Mouse (Mus musculus) embryonic stem cell, embryonic (primary cell): ENCODE measurements around the gene Mycbpap.

Source experiments
- CTCF ChIA-PET, 4 experiments: fragments of 300-600 bp in 2 of 4; fragments of 350-600 bp in 2 of 4; sonication (Branson Sonifier 250); formaldehyde crosslinking; loops; one replicate each; lab custom pipeline; 2022; ENCODE audit warnings: inconsistent platforms in 2 of 4; lab: Charles Lee
- POLR2A ChIA-PET, 4 experiments: fragments of 300-600 bp in 2 of 4; fragments of 350-600 bp in 2 of 4; sonication (Branson Sonifier 250); formaldehyde crosslinking; loops; one replicate each; lab custom pipeline; 2022; ENCODE audit warnings: antibody characterized with exemption in 4 of 4, inconsistent platforms in 1 of 4; lab: Charles Lee

Mycbpap gene

GRCm38 (mm10) chr11:94498093-94498996 is 23.2 kb downstream of the Mycbpap start:
- POLR2A ChIA-PET = interaction anchor here in 2 of 4 experiments (0.6 to 0.7 kb wide), 3 partner anchors 49 to 716 kb away, joined by 3 read pairs; no protein-coding TSS in a partner anchor

GRCm38 (mm10) chr11:94495415-94495814 is 26.1 kb downstream of the Mycbpap start:
- POLR2A ChIA-PET = interaction anchor here in 1 of 4 experiments (0.6 to 1.2 kb wide), 2 partner anchors 9 to 25 kb away, joined by 3 read pairs; partner anchors contain the start of gene Spata20
- CTCF ChIA-PET = interaction anchor here in 3 of 4 experiments (1.0 to 1.4 kb wide), 3 partner anchors 9 to 91 kb away, joined by 3 to 4 read pairs (median 4); partner anchors contain the start of gene Spata20 (in 1 of the 3)

More at GRCm38 (mm10) chr11:94498093-94498996, 23.2 kb downstream of the Mycbpap start:
- CTCF ChIA-PET = interaction anchor here in 1 of 4 experiments (2.5 kb wide), 1 partner anchor 12 kb away, joined by 12 read pairs; the partner anchor contains the start of gene Spata20

- POLR2A ChIA-PET = interaction anchor here in 3 of 4 experiments (0.5 to 1.4 kb wide), 7 partner anchors 8 to 281 kb away, joined by 3 to 4 read pairs (median 3); partner anchors contain the start of genes Epn3 (in 2 of the 3) and Tob1 (in 1 of the 3)
- CTCF ChIA-PET = interaction anchor here in 2 of 4 experiments (0.6 to 1.4 kb wide), 2 partner anchors 57 to 137 kb away, joined by 3 read pairs; partner anchors contain the start of gene Rsad1 (in 1 of the 2)
Observed at GRCm38 (mm10) chr11:94491749-94492099, 29.8 kb downstream of the Mycbpap start.

GRCm38 (mm10) chr11:94491035-94491748 is 30.4 kb downstream of the Mycbpap start:
- ChIA-PET POLR2A (interaction anchor here in 2 of 4 experiments (0.6 to 1.7 kb wide), 6 partner anchors 9 to 100 kb away, joined by 3 to 6 read pairs (median 4); partner anchors contain the start of gene Epn3 (in 2 of the 2)), CTCF (interaction anchor here in 3 of 4 experiments (0.6 to 1.6 kb wide), 4 partner anchors 8 to 248 kb away, joined by 3 read pairs; partner anchors contain the start of genes Epn3 (in 1 of the 3) and Rsad1 (in 1 of the 3))

GRCm38 (mm10) chr11:94489745-94490144 is 31.8 kb downstream of the Mycbpap start:
- CTCF ChIA-PET = interaction anchor here in 1 of 4 experiments (1.2 to 1.6 kb wide), 2 partner anchors 150 to 246 kb away, joined by 3 read pairs; no protein-coding TSS in a partner anchor
- POLR2A ChIA-PET = interaction anchor here (0.5 to 2.1 kb wide), 8 partner anchors 10 to 358 kb away, joined by 3 to 5 read pairs (median 4); partner anchors contain the start of genes Epn3 (in 2 of the 4) and Tob1 (in 1 of the 4)

GRCm38 (mm10) chr11:94488767-94489533 is 32.6 kb downstream of the Mycbpap start:
- CTCF ChIA-PET = interaction anchor here in 1 of 4 experiments (1.2 kb wide), 1 partner anchor 149 kb away, joined by 3 read pairs; no protein-coding TSS in a partner anchor
- POLR2A ChIA-PET = interaction anchor here (1.0 to 2.1 kb wide), 8 partner anchors 11 to 357 kb away, joined by 3 to 5 read pairs (median 4); partner anchors contain the start of genes Epn3 (in 2 of the 4) and Tob1 (in 1 of the 4)

- ChIA-PET CTCF (interaction anchor here (0.5 to 2.0 kb wide), 90 partner anchors 8 to 807 kb away, joined by 3 to 17 read pairs (median 4); partner anchors contain the start of genes Epn3 (in 4 of the 4), Rsad1 (in 3 of the 4), Cacna1g (in 2 of the 4) and Abcc3 (in 1 of the 4)), POLR2A (interaction anchor here in 2 of 4 experiments (0.6 to 2.5 kb wide), 13 partner anchors 9 to 275 kb away, joined by 3 to 12 read pairs (median 3); partner anchors contain the start of gene Tob1 (in 1 of the 2))
Observed at GRCm38 (mm10) chr11:94486001-94486400, 35.5 kb downstream of the Mycbpap start, which contains the start of gene Spata20. TSS of gene Spata20 (minus strand) at chr11:94486179.

GRCm38 (mm10) chr11:94485223-94485622 is 36.3 kb downstream of the Mycbpap start:
- POLR2A ChIA-PET = interaction anchor here in 1 of 4 experiments (0.6 to 1.4 kb wide), 3 partner anchors 13 to 190 kb away, joined by 3 to 4 read pairs (median 3); no protein-coding TSS in a partner anchor

GRCm38 (mm10) chr11:94484636-94485035 is 36.9 kb downstream of the Mycbpap start:
- ChIA-PET CTCF (no interaction called here), POLR2A (interaction anchor here in 1 of 4 experiments (1.3 kb wide), 1 partner anchor 12 kb away, joined by 3 read pairs; no protein-coding TSS in a partner anchor)

More at GRCm38 (mm10) chr11:94485223-94485622, 36.3 kb downstream of the Mycbpap start:
- CTCF ChIA-PET = interaction anchor here (0.6 to 2.0 kb wide), 11 partner anchors 14 to 806 kb away, joined by 3 to 15 read pairs (median 5); partner anchors contain the start of genes Epn3 (in 2 of the 4) and Abcc3 (in 1 of the 4)

- CTCF ChIA-PET = interaction anchor here in 2 of 4 experiments (0.8 to 0.9 kb wide), 3 partner anchors 89 to 154 kb away, joined by 3 read pairs; no protein-coding TSS in a partner anchor
- POLR2A ChIA-PET = interaction anchor here in 1 of 4 experiments (1.2 kb wide), 1 partner anchor 17 kb away, joined by 4 read pairs; no protein-coding TSS in a partner anchor
Observed at GRCm38 (mm10) chr11:94483921-94484320, 37.6 kb downstream of the Mycbpap start.

GRCm38 (mm10) chr11:94483436-94483835 is 38.1 kb downstream of the Mycbpap start:
- ChIA-PET CTCF (interaction anchor here in 3 of 4 experiments (0.6 to 1.1 kb wide), 6 partner anchors 88 to 248 kb away, joined by 3 read pairs; no protein-coding TSS in a partner anchor), POLR2A (interaction anchor here in 2 of 4 experiments (0.7 to 1.2 kb wide), 3 partner anchors 10 to 52 kb away, joined by 3 to 17 read pairs (median 4); no protein-coding TSS in a partner anchor)

- CTCF ChIA-PET = interaction anchor here in 3 of 4 experiments (0.6 to 1.2 kb wide), 4 partner anchors 132 to 247 kb away, joined by 3 to 4 read pairs (median 3); no protein-coding TSS in a partner anchor
- POLR2A ChIA-PET = interaction anchor here in 2 of 4 experiments (0.7 to 1.2 kb wide), 2 partner anchors 16 to 53 kb away, joined by 4 to 17 read pairs; no protein-coding TSS in a partner anchor
Observed at GRCm38 (mm10) chr11:94482738-94483137, 38.8 kb downstream of the Mycbpap start.

GRCm38 (mm10) chr11:94481963-94482362 is 39.6 kb downstream of the Mycbpap start:
- POLR2A ChIA-PET = no interaction called here
- CTCF ChIA-PET = interaction anchor here in 1 of 4 experiments (1.0 to 1.2 kb wide), 2 partner anchors 200 to 231 kb away, joined by 3 to 4 read pairs; no protein-coding TSS in a partner anchor

GRCm38 (mm10) chr11:94480382-94480781 is 41.2 kb downstream of the Mycbpap start:
- POLR2A ChIA-PET = no interaction called here
- CTCF ChIA-PET = interaction anchor here in 2 of 4 experiments (0.7 kb wide), 2 partner anchors 20 to 56 kb away, joined by 3 read pairs; no protein-coding TSS in a partner anchor

- POLR2A ChIA-PET = no interaction called here
- CTCF ChIA-PET = interaction anchor here in 1 of 4 experiments (0.6 kb wide), 1 partner anchor 432 kb away, joined by 3 read pairs; no protein-coding TSS in a partner anchor
Observed at GRCm38 (mm10) chr11:94477651-94478050, 43.9 kb downstream of the Mycbpap start.
